Mouse (Mus musculus) bone marrow macrophage, adult 2 months (primary cell): Measurements from ENCODE around the gene Mvb12b.

Experiments used
- CTCF ChIP-seq: IDR thresholded peaks from 2 replicates; pipeline ENCODE4 v1.5.1; 2012; ENCODE audit warnings: low read depth, mild to moderate bottlenecking, low read length, moderate library complexity
- POLR2A ChIP-seq: IDR thresholded peaks from 2 replicates; pipeline ENCODE4 v1.6.1; 2012; ENCODE audit warnings: mild to moderate bottlenecking, low read depth, low read length, borderline replicate concordance

DNA sequence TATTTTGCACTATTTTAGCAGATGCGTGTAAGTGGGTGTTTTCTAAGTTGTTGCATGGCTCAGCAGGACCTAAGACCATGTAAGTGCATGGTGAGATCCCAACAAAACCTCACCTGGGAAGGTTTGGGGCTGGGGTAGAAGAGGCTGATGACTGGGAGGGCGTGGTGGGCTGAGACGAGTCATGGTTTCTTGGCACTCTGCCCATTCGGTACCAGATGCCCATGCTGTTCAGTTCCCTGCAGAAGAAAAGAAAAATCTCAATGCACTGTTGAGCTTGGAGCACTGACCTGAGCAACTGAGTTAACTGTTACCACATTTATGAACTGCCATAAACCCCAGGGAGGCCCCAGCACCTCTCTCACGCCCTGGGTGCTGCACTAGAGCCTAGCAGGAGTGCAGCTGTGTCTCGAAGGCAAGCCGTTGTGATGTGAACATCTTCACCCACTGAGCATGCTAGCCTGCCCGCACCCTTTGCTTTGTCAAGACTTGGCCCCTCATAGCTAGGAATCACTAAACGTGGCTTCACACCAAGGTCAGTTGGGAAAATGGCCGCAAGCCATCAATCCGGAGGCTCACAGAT, 62.7 kb downstream of the Mvb12b start:
- TF ChIP-seq CTCF, result no peak
- no peak for TF ChIP-seq POLR2A
